Mouse (Mus musculus): ENCODE measurements around the gene Trpm2. TPM values are rescaled to one million over a fixed set of nuclear protein-coding genes. Genes with fewer than 3 reads are reported as not detected.

Trpm2 gene
- polyA plus RNA-seq, 1 experiment: 53.7 TPM

- Histone ChIP-seq H3K4me3 (replicated peaks; ENCODE audit: control insufficient read depth, low read depth, low read length) (no peak overlapping the region), H3K27ac (ENCODE audit: control insufficient read depth, insufficient read depth, low read depth, low read length, poor library complexity) (no peak overlapping the region), H3K4me1 (ENCODE audit: control insufficient read depth, insufficient read depth, low read length) (no peaks in the 10 kb centered on the region)
- WGBS: 58% methylated on average over 12 of the region's 12 CpGs
- TF ChIP-seq CTCF (IDR thresholded peaks at IDR 0.05; ENCODE audit: control insufficient read depth, insufficient read depth, low read length) (no peak), POLR2A (IDR thresholded peaks at IDR 0.05; ENCODE audit: borderline replicate concordance, control insufficient read depth, low read depth, low read length) (no peak)
Measured at GRCm38 (mm10) chr10:77886007-77886747, 84.2 kb downstream of the Trpm2 start.

- TF ChIP-seq CTCF (IDR thresholded peaks at IDR 0.05; ENCODE audit: control insufficient read depth, insufficient read depth, low read length): 0 out of 2 replicates have a peak, but pooled peaks have one; percentile 26
- no peak for TF ChIP-seq POLR2A (IDR thresholded peaks at IDR 0.05; ENCODE audit: borderline replicate concordance, control insufficient read depth, low read depth, low read length)
- WGBS: 76% methylated on average over 5 of the region's 5 CpGs
- Histone ChIP-seq H3K27ac (ENCODE audit: control insufficient read depth, insufficient read depth, low read depth, low read length, poor library complexity) (no peak overlapping the region), H3K4me3 (replicated peaks; ENCODE audit: control insufficient read depth, low read depth, low read length) (no peak overlapping the region), H3K4me1 (ENCODE audit: control insufficient read depth, insufficient read depth, low read length) (no peaks in the 10 kb centered on the region)
Measured at GRCm38 (mm10) chr10:77882553-77882952, 87.8 kb downstream of the Trpm2 start.

- Histone ChIP-seq H3K4me1 (ENCODE audit: control insufficient read depth, insufficient read depth, low read length) (no peaks in the 10 kb centered on the region), H3K4me3 (replicated peaks; ENCODE audit: control insufficient read depth, low read depth, low read length) (no peak overlapping the region), H3K27ac (ENCODE audit: control insufficient read depth, insufficient read depth, low read depth, low read length, poor library complexity) (no peak overlapping the region)
- WGBS: 18% methylated on average over 3 of the region's 3 CpGs
- TF ChIP-seq CTCF (IDR thresholded peaks at IDR 0.05; ENCODE audit: control insufficient read depth, insufficient read depth, low read length) (no peak), POLR2A (IDR thresholded peaks at IDR 0.05; ENCODE audit: borderline replicate concordance, control insufficient read depth, low read depth, low read length) (no peak)
Measured at GRCm38 (mm10) chr10:77880305-77880704, 90.1 kb downstream of the Trpm2 start.

- Histone ChIP-seq H3K4me3 (replicated peaks; ENCODE audit: control insufficient read depth, low read depth, low read length) (no peak overlapping the region), H3K27ac (ENCODE audit: control insufficient read depth, insufficient read depth, low read depth, low read length, poor library complexity) (no peak overlapping the region), H3K4me1 (ENCODE audit: control insufficient read depth, insufficient read depth, low read length) (no peaks in the 10 kb centered on the region)
- TF ChIP-seq POLR2A (IDR thresholded peaks at IDR 0.05; ENCODE audit: borderline replicate concordance, control insufficient read depth, low read depth, low read length) (no peak), CTCF (IDR thresholded peaks at IDR 0.05; ENCODE audit: control insufficient read depth, insufficient read depth, low read length) (peak; percentile 48)
- 69% methylated on average over 6 of the region's 6 CpGs for WGBS
Measured at GRCm38 (mm10) chr10:77878985-77879384, 91.4 kb downstream of the Trpm2 start.

GRCm38 (mm10) chr10:77869651-77870050 lies 100.7 kb downstream of the Trpm2 start:
- TF ChIP-seq CTCF (IDR thresholded peaks at IDR 0.05; ENCODE audit: control insufficient read depth, insufficient read depth, low read length) (no peak), POLR2A (IDR thresholded peaks at IDR 0.05; ENCODE audit: borderline replicate concordance, control insufficient read depth, low read depth, low read length) (no peak)
- WGBS: 86% methylated on average over 7 of the region's 7 CpGs
- no peaks in the 10 kb centered on the region for H3K4me1 ChIP-seq (ENCODE audit: control insufficient read depth, insufficient read depth, low read length)
- H3K4me3 ChIP-seq (replicated peaks; ENCODE audit: control insufficient read depth, low read depth, low read length): no peak overlapping the region
- no peak overlapping the region for H3K27ac ChIP-seq (ENCODE audit: control insufficient read depth, insufficient read depth, low read depth, low read length, poor library complexity)

GRCm38 (mm10) chr10:77867546-77867945 lies 102.8 kb downstream of the Trpm2 start:
- no peak for TF ChIP-seq CTCF (IDR thresholded peaks at IDR 0.05; ENCODE audit: control insufficient read depth, insufficient read depth, low read length)
- no peak for TF ChIP-seq POLR2A (IDR thresholded peaks at IDR 0.05; ENCODE audit: borderline replicate concordance, control insufficient read depth, low read depth, low read length)
- no peaks in the 10 kb centered on the region for H3K4me1 ChIP-seq (ENCODE audit: control insufficient read depth, insufficient read depth, low read length)
- WGBS: 76% methylated on average over 1 of the region's 1 CpGs

GRCm38 (mm10) chr10:77864762-77865143 lies 105.6 kb downstream of the Trpm2 start:
- 29% methylated on average over 11 of the region's 11 CpGs for WGBS

More at GRCm38 (mm10) chr10:77867546-77867945, 102.8 kb downstream of the Trpm2 start:
- no peak overlapping the region for H3K27ac ChIP-seq (ENCODE audit: control insufficient read depth, insufficient read depth, low read depth, low read length, poor library complexity)
- H3K4me3 ChIP-seq (replicated peaks; ENCODE audit: control insufficient read depth, low read depth, low read length): no peak overlapping the region

GRCm38 (mm10) chr10:77864067-77864761 lies 106.1 kb downstream of the Trpm2 start:
- no peaks in the 10 kb centered on the region for H3K4me1 ChIP-seq (ENCODE audit: control insufficient read depth, insufficient read depth, low read length)
- peak overlapping the region; percentile 40 for H3K4me3 ChIP-seq (replicated peaks; ENCODE audit: control insufficient read depth, low read depth, low read length)
- H3K27ac ChIP-seq (ENCODE audit: control insufficient read depth, insufficient read depth, low read depth, low read length, poor library complexity): no peak overlapping the region
- 22% methylated on average over 14 of the region's 14 CpGs for WGBS
- TF ChIP-seq POLR2A (IDR thresholded peaks at IDR 0.05; ENCODE audit: borderline replicate concordance, control insufficient read depth, low read depth, low read length) (no peak), CTCF (IDR thresholded peaks at IDR 0.05; ENCODE audit: control insufficient read depth, insufficient read depth, low read length) (no peak)

More at GRCm38 (mm10) chr10:77864762-77865143, 105.6 kb downstream of the Trpm2 start:
- H3K4me1 ChIP-seq (ENCODE audit: control insufficient read depth, insufficient read depth, low read length): no peaks in the 10 kb centered on the region
- no peak overlapping the region for H3K27ac ChIP-seq (ENCODE audit: control insufficient read depth, insufficient read depth, low read depth, low read length, poor library complexity)
- TF ChIP-seq POLR2A (IDR thresholded peaks at IDR 0.05; ENCODE audit: borderline replicate concordance, control insufficient read depth, low read depth, low read length) (no peak), CTCF (IDR thresholded peaks at IDR 0.05; ENCODE audit: control insufficient read depth, insufficient read depth, low read length) (no peak)
- no peak overlapping the region for H3K4me3 ChIP-seq (replicated peaks; ENCODE audit: control insufficient read depth, low read depth, low read length)
